Mouse (Mus musculus): Measurements from ENCODE around the gene Aco1. TPM values are rescaled to one million over a fixed set of nuclear protein-coding genes. Genes with fewer than 3 reads are reported as not detected.

Gene Aco1
- total and polyA plus RNA-seq, 2 experiments, result 112 to 178 TPM

- Histone ChIP-seq H3K27me3 (ENCODE audit: control insufficient read depth, insufficient read depth, low read length) (no peaks in the 10 kb centered on the region), H3K36me3 (ENCODE audit: control insufficient read depth, insufficient read depth, low read length) (0 out of 2 replicates have a peak, but pooled peaks cover 6% of the 10 kb centered on the region), H3K79me2 (ENCODE audit: control insufficient read depth, insufficient read depth, low read length) (peaks cover 36% of the 10 kb centered on the region), H3K4me3 (ENCODE audit: insufficient read depth, low read depth, low read length) (no peak overlapping the region), H3K4me1 (ENCODE audit: control insufficient read depth, insufficient read depth, low read length) (peaks cover 56% of the 10 kb centered on the region), H3K9ac (ENCODE audit: low read depth, low read length) (no peak overlapping the region), H3K27ac (replicated peaks; ENCODE audit: insufficient read depth, low read depth, low read length) (peak overlapping the region; percentile 76)
- TF ChIP-seq CTCF (IDR thresholded peaks at IDR 0.05; ENCODE audit: low read depth, low read length) (no peak), POLR2A (IDR thresholded peaks at IDR 0.05; ENCODE audit: extremely low read depth, insufficient read depth, low read length) (no peak)
- no peak for DNase-seq (ENCODE audit: extremely low read depth, low read depth, low spot score)
- 58% methylated on average over 4 of the region's 4 CpGs for WGBS
These were observed 11.9 kb downstream of the Aco1 start for GRCm38 (mm10) chr4:40154751-40155150.

- H3K9ac ChIP-seq (ENCODE audit: low read depth, low read length), result peak overlapping the region; percentile 57
- TF ChIP-seq POLR2A (IDR thresholded peaks at IDR 0.05; ENCODE audit: extremely low read depth, insufficient read depth, low read length), result no peak
- no peak for TF ChIP-seq CTCF (IDR thresholded peaks at IDR 0.05; ENCODE audit: low read depth, low read length)
- no peaks in the 10 kb centered on the region for H3K27me3 ChIP-seq (ENCODE audit: control insufficient read depth, insufficient read depth, low read length)
- peak; percentile 55 for DNase-seq (ENCODE audit: extremely low read depth, low read depth, low spot score)
- H3K36me3 ChIP-seq (ENCODE audit: control insufficient read depth, insufficient read depth, low read length), result 0 out of 2 replicates have a peak, but pooled peaks cover 2% of the 10 kb centered on the region
- peaks cover 30% of the 10 kb centered on the region for H3K79me2 ChIP-seq (ENCODE audit: control insufficient read depth, insufficient read depth, low read length)
- no peak overlapping the region for H3K4me3 ChIP-seq (ENCODE audit: insufficient read depth, low read depth, low read length)
- WGBS, result 17% methylated on average over 13 of the region's 13 CpGs
- H3K4me1 ChIP-seq (ENCODE audit: control insufficient read depth, insufficient read depth, low read length), result peaks cover 55% of the 10 kb centered on the region
- H3K27ac ChIP-seq (replicated peaks; ENCODE audit: insufficient read depth, low read depth, low read length), result peak overlapping the region; percentile 76
These were observed 12.7 kb downstream of the Aco1 start for GRCm38 (mm10) chr4:40155467-40155999.

- Histone ChIP-seq H3K4me1 (ENCODE audit: control insufficient read depth, insufficient read depth, low read length) (peaks cover 55% of the 10 kb centered on the region), H3K27me3 (ENCODE audit: control insufficient read depth, insufficient read depth, low read length) (no peaks in the 10 kb centered on the region), H3K36me3 (ENCODE audit: control insufficient read depth, insufficient read depth, low read length) (no peaks in the 10 kb centered on the region), H3K9ac (ENCODE audit: low read depth, low read length) (no peak overlapping the region), H3K79me2 (ENCODE audit: control insufficient read depth, insufficient read depth, low read length) (peaks cover 25% of the 10 kb centered on the region), H3K4me3 (ENCODE audit: insufficient read depth, low read depth, low read length) (no peak overlapping the region), H3K27ac (replicated peaks; ENCODE audit: insufficient read depth, low read depth, low read length) (peak overlapping the region; percentile 76)
- peak; percentile 95 for DNase-seq (ENCODE audit: extremely low read depth, low read depth, low spot score)
- WGBS, result 11% methylated on average over 2 of the region's 2 CpGs
- TF ChIP-seq CTCF (IDR thresholded peaks at IDR 0.05; ENCODE audit: low read depth, low read length) (no peak), POLR2A (IDR thresholded peaks at IDR 0.05; ENCODE audit: extremely low read depth, insufficient read depth, low read length) (no peak)
These were observed 13.3 kb downstream of the Aco1 start for GRCm38 (mm10) chr4:40156153-40156552.

- TF ChIP-seq CTCF (IDR thresholded peaks at IDR 0.05; ENCODE audit: low read depth, low read length) (no peak), POLR2A (IDR thresholded peaks at IDR 0.05; ENCODE audit: extremely low read depth, insufficient read depth, low read length) (no peak)
- Histone ChIP-seq H3K9ac (ENCODE audit: low read depth, low read length) (peak overlapping the region; percentile 25), H3K79me2 (ENCODE audit: control insufficient read depth, insufficient read depth, low read length) (peaks cover 27% of the 10 kb centered on the region), H3K4me3 (ENCODE audit: insufficient read depth, low read depth, low read length) (no peak overlapping the region), H3K4me1 (ENCODE audit: control insufficient read depth, insufficient read depth, low read length) (peaks cover 57% of the 10 kb centered on the region), H3K27me3 (ENCODE audit: control insufficient read depth, insufficient read depth, low read length) (no peaks in the 10 kb centered on the region), H3K27ac (replicated peaks; ENCODE audit: insufficient read depth, low read depth, low read length) (peak overlapping the region; percentile 70), H3K36me3 (ENCODE audit: control insufficient read depth, insufficient read depth, low read length) (no peaks in the 10 kb centered on the region)
- WGBS, result 24% methylated on average over 18 of the region's 18 CpGs
- peak; percentile 75 for DNase-seq (ENCODE audit: extremely low read depth, low read depth, low spot score)
These were observed 14.0 kb downstream of the Aco1 start for GRCm38 (mm10) chr4:40156582-40157499.

- Histone ChIP-seq H3K4me1 (ENCODE audit: control insufficient read depth, insufficient read depth, low read length) (peaks cover 55% of the 10 kb centered on the region), H3K9ac (ENCODE audit: low read depth, low read length) (peak overlapping the region; percentile 25), H3K4me3 (ENCODE audit: insufficient read depth, low read depth, low read length) (no peak overlapping the region), H3K27me3 (ENCODE audit: control insufficient read depth, insufficient read depth, low read length) (no peaks in the 10 kb centered on the region), H3K36me3 (ENCODE audit: control insufficient read depth, insufficient read depth, low read length) (no peaks in the 10 kb centered on the region), H3K79me2 (ENCODE audit: control insufficient read depth, insufficient read depth, low read length) (peaks cover 31% of the 10 kb centered on the region), H3K27ac (replicated peaks; ENCODE audit: insufficient read depth, low read depth, low read length) (peak overlapping the region; percentile 70)
- 31% methylated on average over 5 of the region's 5 CpGs for WGBS
- TF ChIP-seq POLR2A (IDR thresholded peaks at IDR 0.05; ENCODE audit: extremely low read depth, insufficient read depth, low read length) (no peak), CTCF (IDR thresholded peaks at IDR 0.05; ENCODE audit: low read depth, low read length) (no peak)
- DNase-seq (ENCODE audit: extremely low read depth, low read depth, low spot score), result peak; percentile 71
These were observed 14.8 kb downstream of the Aco1 start for GRCm38 (mm10) chr4:40157500-40158223.

Measured in liver, adult 2 months (tissue).